Mouse (Mus musculus): Measurements from ENCODE around the gene Shroom4.
"Not testable (repeated sequence)": the region's sequence is repeated elsewhere in the genome, so short reads cannot be mapped to it uniquely, and the experiment has no call there.

Shroom4 gene

DNA sequence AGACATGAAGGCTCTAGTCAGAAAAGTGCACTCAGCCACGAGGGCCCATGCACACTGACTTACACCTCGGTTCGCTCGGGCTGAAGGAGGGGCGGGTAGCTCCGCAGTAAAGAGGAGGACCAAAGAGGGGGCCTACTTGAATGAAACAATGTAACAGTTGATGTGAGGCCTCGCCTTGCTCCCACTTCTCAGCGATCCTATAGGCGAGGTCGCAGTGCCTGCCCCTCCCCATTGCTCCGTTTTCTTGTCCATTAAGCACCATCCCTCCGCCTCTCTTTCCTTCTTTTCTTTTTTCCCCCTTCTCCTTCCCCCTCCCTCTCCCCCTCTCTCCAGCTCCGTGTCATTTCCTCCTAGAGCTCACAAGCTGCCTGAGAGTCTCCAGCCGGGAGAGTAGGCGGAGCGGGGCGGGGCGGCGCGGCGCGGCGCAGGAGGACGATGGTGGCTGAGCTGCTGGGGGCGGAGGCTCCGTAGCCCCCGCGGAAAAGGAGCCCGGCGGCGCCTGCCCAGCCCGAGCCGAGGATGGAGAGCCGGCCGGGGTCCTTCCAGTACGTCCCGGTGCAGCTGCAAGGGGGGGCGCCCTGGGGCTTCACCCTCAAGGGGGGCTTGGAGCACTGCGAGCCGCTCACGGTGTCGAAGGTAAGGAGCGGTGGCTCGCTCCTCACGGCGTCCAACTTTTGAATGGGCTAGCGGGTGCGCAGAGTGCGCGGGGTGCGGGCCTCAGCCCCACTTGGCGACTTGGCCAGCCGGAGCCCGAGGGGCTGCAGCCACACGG is at the start of gene Shroom4:
Shroom4 (plus strand) TSS at position 229 of the 772 bp plus-strand sequence.
- in situ Hi-C loops (cut with MboI, MseI) = no loop called here

DNA sequence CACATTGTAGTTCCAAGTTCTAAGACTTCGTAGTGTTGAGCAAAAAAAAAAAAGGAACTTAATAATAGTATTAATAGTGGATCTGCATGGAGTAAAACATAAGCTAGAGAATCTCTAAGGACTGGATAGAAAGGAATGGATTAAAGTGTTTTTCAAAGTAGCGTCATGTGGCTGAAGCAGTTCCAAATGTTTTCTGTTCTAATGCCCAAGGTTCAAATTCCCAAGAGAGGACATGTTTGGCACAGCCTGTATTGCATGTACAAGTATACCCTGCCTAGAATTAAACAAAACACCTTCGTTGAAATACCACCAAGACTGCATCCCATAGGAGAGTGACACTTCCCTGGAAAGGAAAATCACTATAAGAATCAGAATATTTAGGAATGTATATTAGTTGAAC is 42.8 kb upstream of the Shroom4 start:
- in situ Hi-C loops (cut with MboI, MseI) = no loop called here

DNA sequence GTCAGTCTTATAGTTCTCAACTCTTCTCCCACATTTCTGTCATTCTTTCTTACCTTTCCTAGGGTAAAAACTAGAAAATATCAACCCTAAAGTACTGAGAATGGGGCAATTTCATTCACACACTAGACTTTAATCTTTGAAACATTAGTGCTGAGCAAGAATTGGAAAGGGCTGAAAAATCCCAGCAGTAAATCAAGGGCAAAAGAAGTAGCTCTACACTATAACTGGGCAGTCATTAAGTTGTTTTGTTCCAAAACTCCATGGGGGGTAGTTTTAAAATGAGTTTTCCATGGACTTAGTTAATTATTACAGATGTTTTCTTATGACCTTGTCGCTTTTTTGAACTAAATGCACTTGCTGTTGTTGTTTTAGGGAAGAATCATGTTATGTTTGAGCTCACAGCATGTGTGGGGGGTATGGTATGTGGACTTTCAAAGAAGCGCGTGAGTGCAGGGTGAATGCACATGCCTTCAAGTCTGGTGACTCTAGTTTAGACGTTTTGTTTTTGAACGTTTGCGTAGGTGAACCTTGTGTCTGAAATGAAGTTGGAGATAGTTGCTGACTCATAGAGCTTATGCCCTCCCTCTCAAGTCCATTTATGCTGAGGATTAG is 42.0 kb upstream of the Shroom4 start:
- in situ Hi-C loops (cut with MboI, MseI) = no loop called here

DNA sequence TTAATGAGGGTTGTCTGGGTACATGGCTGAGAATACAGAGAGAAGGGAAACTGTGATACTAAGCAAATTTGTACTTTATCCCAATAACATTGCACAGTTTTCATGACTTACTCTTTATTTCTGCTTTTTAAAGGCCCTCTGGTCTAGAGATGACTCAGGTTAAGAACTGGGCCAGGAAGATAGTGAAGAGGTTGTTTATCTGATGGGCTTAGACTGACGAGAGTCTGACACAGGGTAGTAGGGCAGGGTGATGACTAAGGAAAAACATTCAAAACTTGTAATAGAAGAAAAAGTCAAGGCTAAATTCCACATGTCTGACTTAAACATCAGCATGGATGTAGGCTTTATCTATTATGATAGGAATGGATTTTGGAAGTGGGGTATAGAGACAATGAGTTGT is 30.8 kb upstream of the Shroom4 start:
- in situ Hi-C loops (cut with MboI, MseI) = no loop called here

DNA sequence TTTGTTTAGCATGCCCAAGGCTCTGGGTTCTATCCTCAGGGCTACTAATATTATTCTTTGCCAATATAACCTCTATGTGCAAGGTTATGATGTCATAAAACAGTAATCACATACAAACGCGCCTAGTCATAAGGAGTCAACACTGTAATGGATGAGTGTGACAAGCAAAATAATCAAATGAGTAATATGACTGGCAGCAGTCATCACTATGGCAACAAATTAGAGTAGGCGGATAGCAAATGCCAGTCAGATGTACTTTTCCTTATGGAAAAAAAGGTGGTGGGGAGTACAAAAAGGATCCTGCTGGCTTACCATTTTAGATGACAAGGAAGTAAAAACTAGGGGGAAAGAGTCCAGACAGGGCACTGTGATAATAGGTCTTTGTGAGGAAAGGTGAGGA is 28.9 kb upstream of the Shroom4 start:
- in situ Hi-C loops (cut with MboI, MseI) = no loop called here

DNA sequence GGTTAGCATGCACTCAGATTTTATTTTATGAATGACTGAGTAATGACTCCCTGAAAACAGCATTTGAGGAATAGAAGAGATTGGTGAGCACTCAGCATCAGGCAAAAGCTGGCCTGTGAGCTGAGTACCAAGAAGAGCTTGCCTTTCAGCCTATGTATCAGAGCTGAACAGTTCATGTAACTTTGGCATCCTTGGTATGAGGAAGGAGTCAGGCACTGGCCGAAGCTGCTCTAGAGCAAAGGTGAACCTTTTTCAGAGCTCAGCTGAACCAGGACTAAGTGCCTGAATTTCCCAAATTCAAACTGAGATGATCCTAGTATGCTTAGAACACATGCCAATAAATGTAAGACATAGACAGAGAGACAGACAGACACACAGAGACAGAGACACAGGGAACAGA is 5.8 kb upstream of the Shroom4 start:
- in situ Hi-C loops (cut with MboI, MseI) = no loop called here

DNA sequence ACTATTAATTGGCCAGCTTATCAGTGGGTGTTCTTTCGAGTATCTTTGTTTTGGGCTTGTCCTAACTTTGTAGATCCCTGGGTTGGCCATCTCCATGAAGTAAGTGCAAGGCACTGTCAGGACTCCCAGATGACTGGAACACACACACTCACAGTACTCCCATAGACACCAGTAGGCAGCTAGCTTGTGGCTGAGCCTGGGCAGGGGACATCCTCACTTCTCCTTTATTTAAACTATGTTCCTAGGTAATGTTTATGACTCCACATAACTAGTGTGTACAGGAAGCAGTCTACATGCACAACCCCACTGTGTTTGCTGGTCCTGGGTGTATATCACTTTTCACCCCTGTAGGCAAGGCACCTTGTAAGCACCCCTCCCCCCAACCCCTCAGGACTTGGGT is 461 bp upstream of the Shroom4 start:
- in situ Hi-C loops (cut with MboI, MseI) = no loop called here

DNA sequence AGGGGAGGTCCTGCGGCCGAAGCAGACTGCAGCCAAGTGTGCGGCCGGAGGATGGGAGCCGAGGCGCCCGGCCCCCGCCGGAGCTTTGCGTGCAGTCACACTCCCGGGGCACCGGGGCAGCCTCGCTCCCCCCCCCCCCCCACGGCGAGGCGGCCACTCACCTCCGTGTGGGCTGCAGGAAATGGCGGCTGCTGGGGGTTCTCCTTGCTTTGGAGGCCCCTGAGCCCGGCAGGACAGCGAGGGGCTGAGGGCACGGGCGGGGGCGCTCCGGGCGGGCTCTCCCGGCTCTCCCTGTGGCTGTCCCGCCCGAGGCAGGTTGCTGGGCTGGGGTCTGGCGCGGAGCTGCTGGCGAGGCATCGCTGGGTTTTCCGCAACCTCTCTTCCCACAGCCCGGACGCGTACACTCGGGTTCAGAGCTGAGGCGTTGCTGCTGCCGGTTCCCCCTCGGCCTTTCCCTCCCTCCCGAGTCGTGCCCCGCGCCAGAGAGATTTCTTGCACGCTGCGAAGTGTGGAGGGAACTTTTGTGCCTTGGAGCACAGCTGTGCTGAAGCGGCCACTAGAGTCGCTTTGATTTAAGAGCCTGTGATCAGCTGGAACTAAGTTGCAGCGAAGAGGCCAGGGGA is 855 bp downstream of the Shroom4 start:
- in situ Hi-C loops (cut with MboI, MseI) = no loop called here

DNA sequence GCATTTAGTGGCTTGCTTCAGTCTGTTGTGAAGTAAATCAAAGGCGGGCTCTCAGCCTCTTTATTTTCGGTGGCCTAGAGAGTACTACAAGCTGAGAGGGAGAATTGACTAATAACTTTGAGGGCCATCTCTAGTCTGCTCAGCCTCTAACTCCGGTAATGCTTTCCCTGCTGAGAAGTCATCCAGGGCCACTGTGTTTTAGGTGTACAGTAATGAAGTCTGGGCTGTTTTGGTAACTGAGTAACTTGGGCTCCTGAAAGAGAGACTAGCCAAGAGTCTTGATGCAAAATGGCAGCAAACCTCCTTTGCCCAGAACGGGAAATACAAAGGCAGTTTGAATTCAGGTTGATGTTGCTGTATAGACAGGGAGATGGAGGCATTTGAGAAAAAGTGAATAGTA is 3.3 kb downstream of the Shroom4 start:
- in situ Hi-C loops (cut with MboI, MseI) = no loop called here

DNA sequence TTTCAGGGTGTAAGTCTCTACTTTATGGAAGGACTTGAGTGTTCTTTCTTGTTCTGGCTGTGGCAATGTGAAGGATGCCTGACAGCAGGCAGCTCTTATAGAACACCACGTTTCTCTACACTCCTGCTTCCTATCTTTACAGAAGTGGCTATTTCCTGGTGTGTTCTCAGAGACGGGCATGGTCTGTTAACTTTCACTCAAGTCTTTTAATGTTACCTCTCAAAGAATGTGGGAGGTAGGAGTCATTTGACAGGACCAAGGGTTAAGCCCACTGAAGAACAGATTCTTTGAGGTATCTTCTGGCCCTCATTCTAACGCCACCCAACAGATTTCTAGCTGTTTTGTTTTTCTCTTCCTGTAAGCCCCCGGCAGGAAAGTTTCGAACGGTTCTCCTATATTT is 9.5 kb downstream of the Shroom4 start:
- in situ Hi-C loops (cut with MboI, MseI) = no loop called here

DNA sequence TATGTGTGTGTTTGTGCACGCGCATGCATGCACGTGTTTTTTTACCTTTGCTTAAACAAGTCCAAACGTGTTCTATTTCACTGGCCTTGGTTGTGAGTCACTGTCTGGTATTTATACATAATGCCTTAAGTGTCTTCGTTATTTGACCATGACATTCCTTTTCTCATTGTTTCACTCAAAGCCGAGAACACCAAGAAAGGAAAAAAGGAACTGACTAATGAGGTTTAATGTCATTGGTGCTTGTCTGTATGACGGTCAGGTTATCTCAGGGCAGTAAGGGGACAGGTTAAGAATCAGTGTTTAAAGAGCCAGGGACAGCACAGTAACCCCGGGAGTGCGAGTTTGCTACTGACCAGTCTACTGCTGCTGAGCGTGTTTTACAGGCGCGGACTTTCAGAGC is 15.8 kb downstream of the Shroom4 start:
- in situ Hi-C loops (cut with MboI, MseI) = no loop called here

DNA sequence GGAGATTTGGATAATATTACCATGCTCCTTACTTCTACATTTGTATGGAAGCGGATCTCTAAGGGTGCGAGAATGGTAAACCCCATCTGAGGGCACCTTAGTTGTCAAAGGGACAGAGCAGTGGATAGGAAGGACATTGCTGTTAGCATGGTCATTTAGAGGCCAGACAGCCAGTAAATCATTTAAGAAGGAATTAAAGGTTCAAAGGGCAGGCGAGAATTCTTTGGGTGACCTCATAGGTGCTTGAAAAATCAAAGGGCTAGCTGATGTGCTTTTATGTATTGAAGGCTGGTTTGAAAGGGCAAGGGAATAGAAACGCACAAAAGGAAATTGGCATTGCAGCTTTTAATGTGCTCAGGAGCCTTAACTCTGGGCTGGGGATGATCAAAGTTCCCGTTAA is 16.3 kb downstream of the Shroom4 start:
- in situ Hi-C loops (cut with MboI, MseI) = no loop called here

DNA sequence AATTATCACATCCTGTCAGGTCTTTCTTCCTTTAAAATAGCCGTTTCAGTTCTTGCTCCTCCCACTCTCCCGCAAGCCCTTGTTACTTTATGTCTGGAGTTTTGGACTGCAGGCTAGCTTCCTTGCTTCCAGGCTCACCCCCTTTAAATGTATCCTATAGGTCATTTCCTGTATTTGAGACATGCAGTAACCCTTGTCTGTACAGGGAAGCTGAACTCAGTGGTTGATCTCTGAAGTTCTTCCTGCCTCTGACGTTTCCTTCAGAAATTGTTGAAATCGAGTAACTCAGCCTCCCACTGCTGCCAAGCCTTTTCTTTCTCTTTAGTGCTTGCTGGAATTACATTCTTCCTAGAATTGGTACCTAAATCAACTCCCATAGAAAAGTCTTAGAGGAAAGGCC is 18.5 kb downstream of the Shroom4 start:
- in situ Hi-C loops (cut with MboI, MseI) = no loop called here

DNA sequence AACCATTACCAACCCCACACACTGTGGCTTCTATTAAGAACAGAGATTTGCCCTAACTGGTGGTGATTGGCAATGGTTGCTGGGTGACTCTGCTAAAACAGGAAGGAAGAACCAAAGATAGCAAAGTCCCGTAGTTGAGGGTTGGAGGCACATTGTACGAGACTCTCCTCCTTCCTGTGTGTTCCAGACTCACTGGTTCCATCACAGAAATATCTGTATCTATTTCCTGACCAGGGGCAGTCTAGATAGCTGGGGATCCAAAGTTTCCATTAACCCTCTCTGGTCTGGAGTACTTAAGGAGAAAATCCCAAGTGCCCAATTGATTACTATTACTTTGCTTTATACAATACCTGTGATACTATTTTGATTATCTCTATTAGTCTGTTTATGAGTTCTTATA is 35.6 kb downstream of the Shroom4 start:
- in situ Hi-C loops (cut with MboI, MseI) = no loop called here

DNA sequence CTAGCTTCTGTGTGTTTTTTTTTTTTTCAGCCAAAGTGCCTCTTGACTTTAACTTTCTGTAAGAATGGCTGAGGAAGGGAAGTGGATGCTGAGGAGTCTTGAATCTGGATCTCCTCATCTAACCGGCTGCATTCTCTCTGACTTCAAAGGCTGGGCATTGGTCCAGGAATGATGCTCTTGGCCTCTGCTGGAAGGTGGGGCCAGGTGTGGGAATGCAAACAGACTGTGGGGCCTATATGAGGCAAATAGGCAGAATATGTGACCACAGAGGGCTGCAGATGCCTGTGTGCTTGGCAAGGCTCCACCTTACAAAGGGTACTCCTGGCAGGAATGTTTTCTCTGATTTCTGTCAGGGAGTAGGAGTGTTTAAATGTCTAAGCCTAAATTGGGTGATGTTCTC is 46.8 kb downstream of the Shroom4 start:
- in situ Hi-C loops (cut with MboI, MseI) = no loop called here

DNA sequence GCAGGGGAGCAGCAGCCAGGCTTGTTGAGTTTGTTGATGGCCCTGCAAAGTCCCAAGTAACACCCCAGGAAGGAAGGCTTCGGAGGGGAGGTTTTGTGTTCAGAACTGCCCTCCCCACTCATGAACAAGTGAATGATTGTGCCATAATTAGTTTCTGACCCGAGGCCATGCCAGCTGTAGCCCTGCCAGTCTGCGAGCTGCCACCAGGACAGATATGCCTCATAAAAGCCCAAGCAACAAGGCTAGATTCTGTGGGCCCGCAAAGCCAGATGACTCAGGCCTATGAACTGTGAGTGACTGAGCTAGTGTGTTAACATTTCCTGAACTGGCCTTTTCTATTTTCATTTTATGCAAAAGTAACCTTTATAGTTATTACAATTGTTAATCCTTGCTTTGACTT is 48.3 kb downstream of the Shroom4 start:
- in situ Hi-C loops (cut with MboI, MseI) = no loop called here

DNA sequence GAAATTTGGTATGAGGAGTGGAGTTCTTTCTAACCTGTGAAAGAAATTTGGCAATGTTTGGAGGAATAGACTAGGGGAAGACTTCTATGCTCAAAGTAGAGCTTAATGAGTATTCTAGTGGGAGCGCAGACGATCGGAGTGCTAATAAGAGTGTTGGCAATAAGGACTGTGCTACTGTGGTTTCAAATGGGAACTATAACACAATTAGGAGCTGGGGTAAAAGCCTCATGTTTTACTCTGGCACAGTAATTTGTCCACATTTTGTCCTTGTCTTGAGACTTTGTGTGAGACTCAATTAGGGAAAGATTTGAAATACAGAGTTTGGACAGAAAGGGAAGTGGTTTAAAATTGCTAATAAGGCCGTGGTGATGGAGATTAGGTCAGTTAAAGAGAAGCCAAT is 53.6 kb downstream of the Shroom4 start:
- in situ Hi-C loops (cut with MboI, MseI) = no loop called here

DNA sequence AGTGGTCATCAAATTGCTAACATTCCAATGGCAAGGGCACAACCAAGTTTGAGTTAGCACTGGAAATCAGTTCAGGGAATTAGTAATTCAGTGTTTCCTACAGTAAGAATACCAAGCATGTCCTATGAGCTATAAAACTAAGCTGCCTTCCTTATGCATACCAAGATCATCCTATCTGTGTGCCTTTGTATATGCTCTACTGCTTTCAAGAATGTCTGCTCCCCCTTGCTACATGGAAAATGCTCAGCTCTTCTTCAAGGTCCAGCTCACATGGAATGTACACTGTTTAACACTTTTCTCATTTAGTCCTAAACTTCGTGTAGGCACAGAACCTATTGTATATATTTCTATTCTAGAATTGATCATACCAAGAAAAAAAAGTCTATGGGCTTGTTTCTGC is 69.6 kb downstream of the Shroom4 start:
- in situ Hi-C loops (cut with MboI, MseI) = not testable (repeated sequence)

DNA sequence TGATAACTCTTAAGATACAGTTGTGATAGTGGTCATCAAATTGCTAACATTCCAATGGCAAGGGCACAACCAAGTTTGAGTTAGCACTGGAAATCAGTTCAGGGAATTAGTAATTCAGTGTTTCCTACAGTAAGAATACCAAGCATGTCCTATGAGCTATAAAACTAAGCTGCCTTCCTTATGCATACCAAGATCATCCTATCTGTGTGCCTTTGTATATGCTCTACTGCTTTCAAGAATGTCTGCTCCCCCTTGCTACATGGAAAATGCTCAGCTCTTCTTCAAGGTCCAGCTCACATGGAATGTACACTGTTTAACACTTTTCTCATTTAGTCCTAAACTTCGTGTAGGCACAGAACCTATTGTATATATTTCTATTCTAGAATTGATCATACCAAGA is 72.9 kb downstream of the Shroom4 start:
- in situ Hi-C loops (cut with MboI, MseI) = not testable (repeated sequence)

DNA sequence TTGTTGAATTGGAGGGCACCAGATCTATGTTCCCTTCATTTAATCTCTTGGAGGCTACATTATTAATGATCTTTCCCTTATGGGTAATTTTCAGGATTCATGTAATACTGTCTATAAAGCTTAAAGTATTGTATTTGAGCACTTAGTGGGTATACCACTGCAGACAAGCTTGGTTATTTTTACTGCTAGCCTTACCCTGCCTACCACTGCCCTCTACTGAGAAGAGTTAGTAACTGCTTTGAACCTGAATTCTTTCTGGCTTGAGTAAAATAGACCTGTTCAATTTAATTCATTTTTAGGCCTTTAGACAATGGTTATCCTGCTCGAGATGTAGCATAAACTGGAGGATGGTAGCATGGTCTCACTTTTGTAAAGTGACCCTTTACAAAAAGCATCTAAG is 75.5 kb downstream of the Shroom4 start:
- in situ Hi-C loops (cut with MboI, MseI) = no loop called here

DNA sequence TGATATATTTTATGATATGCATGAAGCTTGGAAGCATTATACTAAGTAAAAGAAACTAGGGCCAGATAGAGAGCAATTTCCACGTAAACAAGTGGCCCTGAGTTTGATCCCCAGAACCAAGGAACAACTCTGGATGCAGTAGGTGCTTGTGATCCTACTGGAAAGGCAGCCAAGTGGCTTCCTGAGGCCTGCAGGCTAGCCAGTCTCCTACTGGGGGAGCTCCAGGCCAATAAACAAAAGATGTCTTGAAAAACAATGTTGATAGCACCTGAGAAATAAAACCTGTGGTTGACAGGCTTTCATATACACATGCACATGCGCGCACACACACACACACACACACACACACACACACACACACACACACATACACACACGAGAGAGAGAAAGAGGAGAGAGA is 82.6 kb downstream of the Shroom4 start:
- in situ Hi-C loops (cut with MboI, MseI) = no loop called here

DNA sequence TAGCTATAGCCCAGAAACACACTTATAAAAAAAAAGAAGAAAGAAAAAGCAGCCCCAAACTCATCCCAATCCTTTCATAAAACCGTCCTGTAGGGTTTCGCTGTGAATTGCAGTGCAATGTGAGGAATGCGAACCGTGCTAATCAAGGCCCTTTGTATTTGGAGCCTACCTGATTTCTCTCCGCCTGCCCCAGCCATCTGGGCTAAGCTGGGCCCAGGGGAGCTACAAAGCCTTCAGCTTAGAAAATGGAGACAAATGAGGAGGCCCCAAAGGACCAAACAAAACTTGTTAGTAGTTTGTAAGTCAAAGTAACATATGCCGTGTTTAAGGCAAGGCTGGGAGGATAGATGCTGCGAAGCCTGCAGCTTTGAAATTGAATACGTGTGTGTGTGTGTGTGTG is 84.2 kb downstream of the Shroom4 start:
- in situ Hi-C loops (cut with MboI, MseI) = no loop called here

DNA sequence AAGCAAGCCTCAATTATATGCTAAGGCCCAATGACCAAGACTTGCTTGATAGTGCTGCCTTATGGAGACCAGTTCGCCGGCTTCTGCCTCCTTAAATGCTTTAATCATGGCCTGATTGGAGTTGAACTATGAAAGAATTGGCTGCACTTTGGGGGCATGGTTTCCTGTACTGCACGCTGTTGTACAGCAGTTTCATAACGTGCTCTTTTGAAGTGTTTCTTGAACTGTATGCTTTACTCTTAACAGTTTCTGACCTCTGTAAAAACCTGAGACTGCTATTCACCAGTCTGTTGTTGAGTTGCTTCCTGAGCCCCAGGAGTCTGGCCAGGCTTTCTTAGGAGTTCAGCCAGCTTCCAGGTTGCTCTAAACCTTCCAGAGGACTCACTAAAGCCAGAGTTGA is 90.8 kb downstream of the Shroom4 start:
- in situ Hi-C loops (cut with MboI, MseI) = no loop called here

Measured in regulatory T cell (primary cell).